Mouse (Mus musculus) MEL (cell line): ENCODE measurements at regions not wholly inside any gene's neighbourhood (a gene's known extent, or its start where the extent isn't known, plus 50 kb on each side); places are given as distances from the start of the nearest gene placed in this dataset.

ENCODE experiments used
- DNase-seq: peaks from one replicate; pipeline ENCODE4 v3.0.0; 2011; ENCODE audit warnings: low read depth, low spot score
- H3K27ac ChIP-seq: 2 replicates; pipeline ENCODE4 v1.5.1; 2012; ENCODE audit warnings: low read depth, mild to moderate bottlenecking, control low read depth, low read length, moderate library complexity; ENCODE audit not compliant: control insufficient read depth
- H3K27me3 ChIP-seq, 2 experiments: fragments of 150-350 bp in 1 of 2; sonication (generic) in 1 of 2; 2 replicates each; pipeline ENCODE4 v1.6.1; 2012; ENCODE audit warnings: low read length in 2 of 2, mild to moderate bottlenecking in 2 of 2, improper control_type of control experiment in 1 of 2, moderate library complexity in 1 of 2; ENCODE audit not compliant: insufficient read depth in 2 of 2, control insufficient read depth in 1 of 2
- H3K36me3 ChIP-seq, 2 experiments: 2 replicates each; pipeline ENCODE4 v1.6.1; 2012 to 2014; ENCODE audit warnings: low read length in 2 of 2, improper control_type of control experiment in 1 of 2, inconsistent platforms in 1 of 2, mild to moderate bottlenecking in 1 of 2; ENCODE audit not compliant: insufficient read depth in 2 of 2, control insufficient read depth in 1 of 2
- H3K4me1 ChIP-seq, 2 experiments: fragments of 150-350 bp in 1 of 2; sonication (generic) in 1 of 2; 2 replicates each; pipeline ENCODE4 v1.6.1; 2012; ENCODE audit warnings: low read length in 2 of 2, improper control_type of control experiment in 1 of 2, mild to moderate bottlenecking in 1 of 2; ENCODE audit not compliant: insufficient read depth in 2 of 2, control insufficient read depth in 1 of 2
- H3K4me3 ChIP-seq, 2 experiments: fragments of 150-350 bp in 1 of 2; sonication (generic) in 1 of 2; 2 replicates each; pipeline ENCODE4 v1.5.1; 2012; ENCODE audit warnings: low read depth in 2 of 2, low read length in 2 of 2, mild to moderate bottlenecking in 2 of 2, moderate library complexity in 2 of 2, control low read depth in 1 of 2, improper control_type of control experiment in 1 of 2; ENCODE audit not compliant: control insufficient read depth in 1 of 2, insufficient read depth in 1 of 2
- H3K79me2 ChIP-seq: 2 replicates; pipeline ENCODE4 v1.6.1; 2012; ENCODE audit warnings: mild to moderate bottlenecking, low read length, moderate library complexity; ENCODE audit not compliant: control insufficient read depth, poor library complexity, insufficient read depth
- H3K9ac ChIP-seq: 2 replicates; pipeline ENCODE4 v1.6.1; 2012; ENCODE audit warnings: low read depth, mild to moderate bottlenecking, control low read depth, low read length, moderate library complexity; ENCODE audit not compliant: control insufficient read depth, poor library complexity, severe bottlenecking
- H3K9me3 ChIP-seq: fragments of 150-350 bp; sonication (generic); replicated peaks from 2 replicates; pipeline ENCODE4 v1.6.1; 2012; ENCODE audit warnings: mild to moderate bottlenecking, low read length, improper control_type of control experiment, moderate library complexity; ENCODE audit not compliant: insufficient read depth
- CHD1 ChIP-seq: IDR thresholded peaks from 2 replicates; pipeline ENCODE4 v1.6.1; 2012; ENCODE audit warnings: low read depth, mild to moderate bottlenecking, inconsistent platforms, low read length, improper control_type of control experiment
- CHD2 ChIP-seq: IDR thresholded peaks from 2 replicates; pipeline ENCODE4 v1.6.1; 2011; ENCODE audit warnings: low read length, improper control_type of control experiment
- E2F4 ChIP-seq: IDR thresholded peaks from 2 replicates; pipeline ENCODE4 v1.6.1; 2011; ENCODE audit warnings: low read depth, low read length, improper control_type of control experiment, borderline replicate concordance
- ETS1 ChIP-seq: IDR thresholded peaks from 2 replicates; pipeline ENCODE4 v1.6.1; 2012; ENCODE audit warnings: low read depth, mild to moderate bottlenecking, inconsistent platforms, low read length, improper control_type of control experiment, moderate library complexity
- GABPA ChIP-seq: IDR thresholded peaks from 2 replicates; pipeline ENCODE4 v1.6.1; 2012; ENCODE audit warnings: low read depth, mild to moderate bottlenecking, inconsistent platforms, low read length, improper control_type of control experiment, moderate library complexity
- GATA1 ChIP-seq: IDR thresholded peaks from 2 replicates; pipeline ENCODE4 v1.6.1; 2011; ENCODE audit warnings: low read depth, low read length, improper control_type of control experiment
- KAT2A ChIP-seq: conservative IDR thresholded peaks from 2 replicates; pipeline ENCODE4 v1.6.1; 2012; ENCODE audit warnings: low read depth, low read length, improper control_type of control experiment, inconsistent platforms
- MEF2A ChIP-seq: IDR thresholded peaks from 2 replicates; pipeline ENCODE4 v1.6.1; 2014; ENCODE audit warnings: low read depth, mild to moderate bottlenecking, inconsistent platforms, low read length, improper control_type of control experiment; ENCODE audit not compliant: poor library complexity, insufficient replicate concordance, severe bottlenecking; ENCODE audit errors: extremely low read depth
- MXI1 ChIP-seq: IDR thresholded peaks from 2 replicates; pipeline ENCODE4 v1.6.1; 2011; ENCODE audit warnings: mild to moderate bottlenecking, low read depth, low read length, improper control_type of control experiment
- POLR2A ChIP-seq, 2 experiments: IDR thresholded peaks; 2 replicates each; pipeline ENCODE4 v1.6.1; 2011 to 2012; ENCODE audit warnings: low read length in 2 of 2, mild to moderate bottlenecking in 2 of 2, control low read depth in 1 of 2, improper control_type of control experiment in 1 of 2, low read depth in 1 of 2, moderate library complexity in 1 of 2; ENCODE audit not compliant: control insufficient read depth in 1 of 2, insufficient read depth in 1 of 2, poor library complexity in 1 of 2
- POLR2AphosphoS2 ChIP-seq: IDR thresholded peaks from 2 replicates; pipeline ENCODE4 v1.6.1; 2011; ENCODE audit warnings: low read length, improper control_type of control experiment
- POLR2AphosphoS5 ChIP-seq: IDR thresholded peaks from 2 replicates; pipeline ENCODE4 v1.6.1; 2012; ENCODE audit warnings: low read depth, borderline replicate concordance, mild to moderate bottlenecking, inconsistent platforms, low read length, moderate library complexity, mixed read lengths
- RAD21 ChIP-seq: IDR thresholded peaks from 2 replicates; pipeline ENCODE4 v1.6.1; 2011; ENCODE audit warnings: mild to moderate bottlenecking, low read depth, low read length, improper control_type of control experiment
- RCOR1 ChIP-seq: IDR thresholded peaks from 2 replicates; pipeline ENCODE4 v1.6.1; 2012; ENCODE audit warnings: low read depth, mild to moderate bottlenecking, inconsistent platforms, low read length, improper control_type of control experiment
- SIN3A ChIP-seq: IDR thresholded peaks from 2 replicates; pipeline ENCODE4 v1.6.1; 2012; ENCODE audit warnings: low read length, improper control_type of control experiment, inconsistent platforms
- TAL1 ChIP-seq: IDR thresholded peaks from 2 replicates; pipeline ENCODE4 v1.6.1; 2012; ENCODE audit warnings: mild to moderate bottlenecking, inconsistent platforms, low read length, moderate library complexity, mixed read lengths
- TBP ChIP-seq: IDR thresholded peaks from 2 replicates; pipeline ENCODE4 v1.8.0; 2011; ENCODE audit warnings: low read depth, low read length, improper control_type of control experiment
- TCF12 ChIP-seq: IDR thresholded peaks from 2 replicates; pipeline ENCODE4 v1.6.1; 2014; ENCODE audit warnings: low read depth, mild to moderate bottlenecking, inconsistent platforms, low read length, improper control_type of control experiment, moderate library complexity
- USF2 ChIP-seq, 2 experiments: IDR thresholded peaks; 2 replicates each; pipeline ENCODE4 v1.6.1; 2011 to 2012; ENCODE audit warnings: improper control_type of control experiment in 2 of 2, low read length in 2 of 2, borderline replicate concordance in 1 of 2, inconsistent platforms in 1 of 2, low read depth in 1 of 2, mild to moderate bottlenecking in 1 of 2; ENCODE audit not compliant: insufficient read depth in 1 of 2
- ZC3H11A ChIP-seq: IDR thresholded peaks from 2 replicates; pipeline ENCODE4 v1.6.1; 2012; ENCODE audit warnings: low read depth, mild to moderate bottlenecking, inconsistent platforms, low read length, improper control_type of control experiment
- ZKSCAN1 ChIP-seq: IDR thresholded peaks from 2 replicates; pipeline ENCODE4 v1.6.1; 2012; ENCODE audit warnings: low read depth, mild to moderate bottlenecking, inconsistent platforms, low read length, improper control_type of control experiment, moderate library complexity

DNA sequence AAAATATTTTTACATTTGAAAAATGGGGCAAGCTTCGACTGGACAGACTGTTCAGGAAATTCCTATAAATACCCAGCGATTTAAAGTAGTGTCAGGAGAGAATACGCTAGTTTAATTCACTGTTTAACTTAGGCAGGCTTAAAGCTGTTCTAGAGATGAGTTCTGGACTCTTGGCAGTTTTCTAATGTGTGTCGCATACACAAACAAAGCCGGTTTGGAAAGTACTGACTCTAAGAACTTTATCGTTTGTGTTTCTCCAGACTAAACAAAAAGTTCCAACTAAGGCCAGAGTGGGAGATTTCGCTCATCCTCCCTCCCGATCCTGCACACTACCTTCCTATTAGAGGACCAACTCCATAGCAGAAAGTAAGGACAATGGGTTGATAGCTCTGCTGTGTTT lies 201.7 kb upstream of the Map3k1 start:
- TF ChIP-seq RAD21 (no peak), POLR2AphosphoS5 (no peak), CHD1 (no peak), KAT2A (no peak), TCF12 (no peak), POLR2A (IDR thresholded peaks at IDR 0.05; ENCODE audit: control insufficient read depth in 1 of 2, insufficient read depth in 1 of 2, low read depth in 1 of 2, low read length in 2 of 2, poor library complexity in 1 of 2) (no peak), ZKSCAN1 (no peak), CHD2 (no peak), TBP (no peak), TAL1 (no peak)
- no peaks in the 10 kb centered on the region for H3K4me1 ChIP-seq
- H3K27ac ChIP-seq, result no peak overlapping the region
- no peaks in the 10 kb centered on the region for H3K36me3 ChIP-seq
- H3K9me3 ChIP-seq, result no peaks in the 10 kb centered on the region
- H3K79me2 ChIP-seq, result no peaks in the 10 kb centered on the region
- no peak overlapping the region for H3K9ac ChIP-seq
- no peak overlapping the region for H3K4me3 ChIP-seq
- DNase-seq, result no peak
- no peaks in the 10 kb centered on the region; a peak in 1 of 4 replicates for H3K27me3 ChIP-seq

DNA sequence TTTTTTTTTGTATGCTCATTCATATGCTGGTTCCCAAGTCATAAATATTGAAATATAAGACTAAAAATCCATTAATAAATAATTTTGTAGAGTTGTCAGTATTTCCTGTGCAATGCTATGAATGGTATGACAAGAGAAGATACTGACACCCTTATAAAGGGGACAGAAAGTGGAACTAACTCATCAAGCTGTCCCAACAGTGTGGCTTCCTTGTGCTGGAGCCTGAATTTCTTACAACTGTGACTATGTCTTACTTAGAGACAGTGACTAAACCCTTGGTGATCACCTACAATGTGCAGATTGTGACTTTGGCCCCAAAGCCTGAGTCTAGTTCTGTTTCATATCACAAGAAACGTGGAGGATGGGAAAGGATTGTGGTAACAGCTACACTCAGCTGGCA lies 203.8 kb upstream of the Map3k1 start:
- Histone ChIP-seq H3K27ac (no peak overlapping the region), H3K9me3 (no peaks in the 10 kb centered on the region), H3K9ac (no peak overlapping the region), H3K4me3 (no peak overlapping the region), H3K79me2 (no peaks in the 10 kb centered on the region), H3K4me1 (no peaks in the 10 kb centered on the region), H3K27me3 (no peaks in the 10 kb centered on the region; a peak in 1 of 4 replicates), H3K36me3 (no peaks in the 10 kb centered on the region)
- TF ChIP-seq ETS1 (no peak), GATA1 (no peak), MEF2A (no peak), CHD1 (no peak), ZC3H11A (no peak), MXI1 (no peak), GABPA (no peak)
- no peak for DNase-seq

DNA sequence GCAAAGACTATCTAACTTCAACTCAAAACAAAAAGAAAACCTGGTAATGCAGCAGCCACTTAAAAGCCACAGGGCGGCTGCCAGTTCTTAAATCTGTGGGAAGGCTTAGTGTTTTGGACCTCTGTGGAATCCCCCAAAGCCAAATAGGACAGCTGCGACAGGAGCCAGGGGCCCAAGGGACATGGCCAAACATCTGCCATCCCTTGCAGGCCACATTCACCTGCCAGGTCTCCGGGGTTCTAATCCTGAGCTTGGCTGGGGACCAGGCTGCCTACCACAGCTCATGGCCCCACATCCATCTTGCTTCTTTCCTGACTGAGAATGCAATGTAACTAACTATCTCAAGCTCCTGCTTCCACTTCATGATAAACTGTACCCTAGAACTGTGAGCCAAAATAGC lies 206.3 kb upstream of the Map3k1 start:
- no peaks in the 10 kb centered on the region for H3K9me3 ChIP-seq
- no peak overlapping the region for H3K4me3 ChIP-seq
- no peaks in the 10 kb centered on the region for H3K4me1 ChIP-seq
- no peak overlapping the region for H3K9ac ChIP-seq
- H3K36me3 ChIP-seq, result no peaks in the 10 kb centered on the region
- no peak for DNase-seq
- H3K27me3 ChIP-seq, result peaks cover 0 to 2% of the 10 kb centered on the region in 2 experiments; a peak in 3 of 4 replicates
- TF ChIP-seq GATA1 (no peak), E2F4 (no peak), USF2 (IDR thresholded peaks at IDR 0.05; ENCODE audit: borderline replicate concordance in 1 of 2, insufficient read depth in 1 of 2, low read depth in 1 of 2, low read length in 2 of 2) (no peak), TCF12 (no peak), RCOR1 (no peak), POLR2AphosphoS2 (no peak), SIN3A (no peak), ETS1 (no peak)
- TF ChIP-seq, all 39 proteins: peak for 0
- Histone ChIP-seq H3K79me2 (no peaks in the 10 kb centered on the region), H3K27ac (no peak overlapping the region)
